Comparison of ENCODE assay signal across 8 mouse cellular contexts in the genomic region with DNA sequence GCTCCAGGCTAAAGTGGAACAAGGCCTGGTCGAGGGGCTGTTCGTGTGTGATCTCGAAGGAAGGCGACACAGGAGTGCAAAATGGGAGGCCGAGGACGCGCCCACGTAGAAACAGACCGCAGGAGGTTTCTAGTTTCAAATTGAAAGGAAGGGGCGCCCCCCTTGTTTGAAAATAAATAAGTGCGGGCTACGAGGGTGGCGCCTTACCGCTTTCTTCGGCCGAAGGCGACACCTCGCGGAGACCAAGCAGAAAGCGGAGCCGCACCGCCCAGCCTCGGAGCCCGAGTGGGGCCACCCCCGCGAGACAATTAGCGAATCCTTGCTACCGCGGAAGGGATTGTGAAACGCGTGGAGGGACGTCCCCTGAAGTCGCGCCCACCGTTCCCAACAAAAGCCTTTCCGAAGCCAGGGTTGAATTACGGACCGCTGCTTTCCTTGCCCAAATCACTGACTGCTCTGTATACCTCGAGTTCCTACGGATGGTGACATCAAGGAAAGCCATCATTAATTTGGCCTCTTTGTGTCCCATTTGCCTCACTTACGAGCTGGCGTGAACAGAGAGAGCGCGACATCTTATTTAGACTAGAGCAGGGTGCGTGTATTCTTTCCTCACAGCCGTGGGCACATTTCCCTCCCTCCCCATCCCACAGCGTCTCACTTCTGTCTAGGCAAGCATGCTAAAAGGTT. TPM values are rescaled to one million over a fixed set of nuclear protein-coding genes. Genes with fewer than 3 reads are reported as not detected.
DNase-seq lines count a peak whose midpoint lies in the region; ATAC-seq and TF ChIP-seq lines count a peak whose summit lies in the region.

No protein-coding gene starts in this region.

- peak overlapping the region; percentile 92 for H3K27ac ChIP-seq in hindbrain, postnatal 0 days
- H3K27ac ChIP-seq in left cerebral cortex, adult 2 months, result peak overlapping the region; percentile 77
- H3K27ac ChIP-seq in macrophage, result no peak overlapping the region

- under 1% methylated on average over 47 of the region's 47 CpGs for WGBS in hindbrain, postnatal 0 days
- WGBS in macrophage (ENCODE audit: missing documents), result 3% methylated on average over 46 of the region's 47 CpGs

- no peaks in the 10 kb centered on the region for H3K79me2 ChIP-seq in macrophage (ENCODE audit: inconsistent target)

- H3K36me3 ChIP-seq in hindbrain, postnatal 0 days (ENCODE audit: insufficient read depth, low read length), result peaks cover under 1% of the 10 kb centered on the region; the same call in 1 of the 2 replicates
- H3K36me3 ChIP-seq in macrophage (ENCODE audit: inconsistent target), result no peaks in the 10 kb centered on the region

- H3K4me1 ChIP-seq in hindbrain, postnatal 0 days (ENCODE audit: insufficient read depth, low read length), result no peaks in the 10 kb centered on the region

- DNase-seq in cerebellum, postnatal 4 days (ENCODE audit: low spot score in 2 of 2), result peak; percentile 80 to 92
- DNase-seq in gastrocnemius, adult 8-10 months (ENCODE audit: low spot score in 2 of 2), result peak; percentile 57 to 68
- DNase-seq in hindbrain, postnatal 0 days (ENCODE audit: low spot score), result peak; percentile 96
- peak; percentile 84 to 86 for DNase-seq in left cerebral cortex, adult 2 months (ENCODE audit: extremely low spot score in 1 of 2, low spot score in 2 of 2)
- peak; percentile 88 for DNase-seq in right cerebral cortex, adult 2 months (ENCODE audit: low spot score in 2 of 2)
- peak; percentile 81 for DNase-seq in urinary bladder, postnatal 14 days (ENCODE audit: low spot score)

- H3K9ac ChIP-seq in hindbrain, postnatal 0 days (replicated peaks; ENCODE audit: low read length), result peak overlapping the region; percentile 93

- peak; percentile 49 for ATAC-seq in activated CD4-positive, CD25-positive, alpha-beta regulatory T cell, adult 4 months
- ATAC-seq in hindbrain, postnatal 0 days, result peak; percentile 84

- intact Hi-C loops in left cerebral cortex, adult 2 months (cut with DNase I), result loop anchor here (1.0 to 5.0 kb wide), 5 partner anchors 162 to 620 kb away; no protein-coding TSS in a partner anchor

- H3K9me3 ChIP-seq in hindbrain, postnatal 0 days (ENCODE audit: low read length), result no peaks in the 10 kb centered on the region

- H3K4me2 ChIP-seq in hindbrain, postnatal 0 days (ENCODE audit: low read depth, low read length), result peak overlapping the region; percentile 92

- no peaks in the 10 kb centered on the region for H3K27me3 ChIP-seq in hindbrain, postnatal 0 days (ENCODE audit: insufficient read depth, low read length)

- H3K4me3 ChIP-seq in hindbrain, postnatal 0 days (ENCODE audit: low read length), result peak overlapping the region; percentile 87
- H3K4me3 ChIP-seq in left cerebral cortex, adult 2 months, result peak overlapping the region; percentile 46
- peak overlapping the region; percentile 30 for H3K4me3 ChIP-seq in macrophage (ENCODE audit: inconsistent target)

- TF ChIP-seq CTCF in hindbrain, postnatal 0 days (IDR thresholded peaks at IDR 0.05; ENCODE audit: low read depth), result peak; percentile 85
- TF ChIP-seq CTCF in left cerebral cortex, adult 2 months (IDR thresholded peaks at IDR 0.05), result peak; percentile 87

RNA-seq across cellular contexts. Expression of gene Mycn, which starts 0.8 kb away (rescaled TPM):
- not detected for polyA plus RNA-seq in activated CD4-positive, CD25-positive, alpha-beta regulatory T cell, adult 4 months (2017; shearing (Covaris generic))
- total RNA-seq in gastrocnemius, adult 8-10 months (2022), result 1 to 10 TPM in 1 of 4 experiments, under 1 TPM in 3; 0.34 to 3.5 (median 0.63) TPM
- total RNA-seq in hindbrain, postnatal 0 days (2014; rRNA removed), result 51.2 and 55.9 TPM in 2 replicates
- polyA plus RNA-seq in hindbrain, postnatal 0 days (2015; fragmentation: Nextera tagmentation; extraction: Ambion mirVana), result 40.0 and 44.1 TPM in 2 replicates
- total RNA-seq in left cerebral cortex, adult 2 months (2021), result 10 to 100 TPM; 10.2 to 11.1 TPM
- total RNA-seq in macrophage (2018; cell fraction: chromatin; rRNA removed), result not detected
- not detected for total RNA-seq in macrophage (2018; cell fraction: cytosol; rRNA removed)
- under 1 TPM in 1 of 26 experiments, not detected in 25; 0.24 TPM for total RNA-seq in macrophage (2018; cell fraction: nucleus; rRNA removed)
- not detected in 3 replicates for polyA plus RNA-seq in macrophage (2018)

Comparison
In these comparisons a context has a peak if more than half of its experiments do, and no peak if none do; other contexts are left out.
1. H3K4me3 ChIP-seq: peak in every context shown above with its lines; median percentile 87 in hindbrain, postnatal 0 days; 46 in left cerebral cortex, adult 2 months; 30 in macrophage.